Mouse (Mus musculus) megakaryocyte-erythroid progenitor cell, adult 5-6 weeks (primary cell): ENCODE results near the gene Rars. TPM values are rescaled to one million over a fixed set of nuclear protein-coding genes. Genes with fewer than 3 reads are reported as not detected.
"Not testable (repeated sequence)": the region's sequence is repeated elsewhere in the genome, so short reads cannot be mapped to it uniquely, and the experiment has no call there.

Experiments
- ATAC-seq: replicated peaks from 2 replicates; pipeline ENCODE4 v1.8.0; 2016; ENCODE audit warnings: mild to moderate bottlenecking, inconsistent platforms; ENCODE audit not compliant: severe bottlenecking, poor library complexity, low FRiP score, low TSS enrichment
- total RNA-seq, 2 experiments: library from RNA; stranded (forward) in 1 of 2; stranded (reverse) in 1 of 2; fragments of 200-1000, 215-1000 nt in 1 of 2; fragments of >200 nt in 1 of 2; fragmentation: Nextera tagmentation in 1 of 2; gene quantifications; 2 replicates each; pipeline ENCODE4 v1.2.3; 2014 to 2017

Gene Rars
- total RNA-seq, 2 experiments from 2014 or later: 99.7 to 143 TPM

DNA sequence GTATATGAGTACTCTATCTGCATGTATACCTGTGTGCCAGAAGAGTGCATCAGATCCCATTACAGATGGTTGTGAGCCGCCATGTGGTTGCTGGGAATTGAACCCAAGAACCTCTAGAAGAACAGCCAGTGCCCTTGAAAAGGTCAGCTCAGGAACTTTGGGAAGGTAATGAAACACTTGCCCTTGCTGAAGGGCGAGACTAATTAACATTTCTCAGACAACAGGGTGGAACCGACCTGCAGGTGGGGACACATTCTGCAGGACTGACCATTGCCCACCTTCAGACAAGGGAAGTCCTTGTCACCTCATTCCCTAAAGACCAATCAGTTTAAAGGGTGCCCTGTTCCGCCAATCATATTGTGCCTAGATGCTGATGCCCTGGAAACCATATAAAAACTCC lies 6.5 kb upstream of the Rars start:
- not testable (repeated sequence) for ATAC-seq

DNA sequence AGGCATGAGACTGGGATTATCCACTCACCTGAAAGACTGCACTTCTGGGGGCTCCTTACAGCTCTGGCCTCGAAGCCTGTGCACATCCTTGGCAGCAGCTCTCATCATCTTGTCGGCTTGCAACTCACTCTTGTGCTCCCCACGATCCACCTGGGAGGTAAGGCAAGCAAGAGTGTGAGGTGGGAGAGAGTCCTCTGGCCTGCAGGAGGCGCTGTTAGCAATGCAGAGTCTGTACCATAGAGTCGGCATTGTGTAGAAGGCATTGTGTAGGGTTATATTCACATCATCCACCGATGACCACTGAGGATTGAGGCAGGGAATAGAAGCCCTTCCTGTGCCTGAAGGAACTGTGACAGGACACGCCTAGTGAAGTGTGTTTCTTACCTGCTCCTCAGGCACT lies 6.0 kb upstream of the Rars start:
- no peak for ATAC-seq

DNA sequence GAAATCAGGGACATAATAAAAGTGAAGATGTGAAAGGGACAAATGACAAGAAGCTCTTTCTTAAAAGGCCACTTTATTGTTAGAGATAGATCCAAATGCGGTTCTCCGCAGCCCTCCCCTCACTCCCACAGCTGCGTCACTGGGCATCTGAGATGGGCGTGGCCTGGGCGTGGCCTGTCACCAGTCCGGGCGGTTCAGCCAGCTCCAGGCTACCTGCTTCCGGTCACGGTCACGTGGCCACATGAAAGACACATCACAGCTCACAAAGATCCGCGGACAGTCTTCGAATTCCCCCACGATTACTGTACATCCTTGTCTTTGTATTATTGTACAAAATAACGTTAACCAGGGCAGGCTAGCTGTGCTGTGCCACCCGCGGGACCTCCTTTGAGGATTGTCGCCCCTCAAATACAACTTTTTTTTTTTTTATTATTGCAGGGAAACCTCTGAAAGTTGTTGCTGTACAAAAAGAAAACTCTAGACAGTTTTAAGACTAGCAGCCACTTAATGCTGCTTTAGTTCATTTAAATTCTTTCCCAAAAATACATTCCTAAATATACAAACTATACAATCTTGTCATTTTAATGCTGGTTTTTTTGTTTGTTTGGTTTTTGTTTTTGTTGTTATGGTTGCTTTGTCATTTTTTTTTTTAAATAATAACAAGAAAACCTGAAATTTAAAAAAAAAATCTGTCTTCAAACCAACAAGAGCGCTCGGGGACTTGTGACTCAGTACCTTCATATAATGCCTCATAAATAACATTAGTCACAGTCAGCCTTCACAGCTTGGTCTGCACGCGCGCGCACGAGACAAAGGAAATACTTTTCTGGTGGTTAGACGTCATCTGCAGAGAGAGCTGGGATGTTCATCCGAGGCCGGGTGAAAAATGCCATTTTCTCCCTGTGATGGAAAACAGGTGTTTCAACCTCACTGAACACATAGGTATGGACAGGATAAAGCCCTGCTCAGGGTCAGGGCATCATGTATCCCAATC lies 4.3 kb upstream of the Rars start:
- ATAC-seq: peak; percentile 84

DNA sequence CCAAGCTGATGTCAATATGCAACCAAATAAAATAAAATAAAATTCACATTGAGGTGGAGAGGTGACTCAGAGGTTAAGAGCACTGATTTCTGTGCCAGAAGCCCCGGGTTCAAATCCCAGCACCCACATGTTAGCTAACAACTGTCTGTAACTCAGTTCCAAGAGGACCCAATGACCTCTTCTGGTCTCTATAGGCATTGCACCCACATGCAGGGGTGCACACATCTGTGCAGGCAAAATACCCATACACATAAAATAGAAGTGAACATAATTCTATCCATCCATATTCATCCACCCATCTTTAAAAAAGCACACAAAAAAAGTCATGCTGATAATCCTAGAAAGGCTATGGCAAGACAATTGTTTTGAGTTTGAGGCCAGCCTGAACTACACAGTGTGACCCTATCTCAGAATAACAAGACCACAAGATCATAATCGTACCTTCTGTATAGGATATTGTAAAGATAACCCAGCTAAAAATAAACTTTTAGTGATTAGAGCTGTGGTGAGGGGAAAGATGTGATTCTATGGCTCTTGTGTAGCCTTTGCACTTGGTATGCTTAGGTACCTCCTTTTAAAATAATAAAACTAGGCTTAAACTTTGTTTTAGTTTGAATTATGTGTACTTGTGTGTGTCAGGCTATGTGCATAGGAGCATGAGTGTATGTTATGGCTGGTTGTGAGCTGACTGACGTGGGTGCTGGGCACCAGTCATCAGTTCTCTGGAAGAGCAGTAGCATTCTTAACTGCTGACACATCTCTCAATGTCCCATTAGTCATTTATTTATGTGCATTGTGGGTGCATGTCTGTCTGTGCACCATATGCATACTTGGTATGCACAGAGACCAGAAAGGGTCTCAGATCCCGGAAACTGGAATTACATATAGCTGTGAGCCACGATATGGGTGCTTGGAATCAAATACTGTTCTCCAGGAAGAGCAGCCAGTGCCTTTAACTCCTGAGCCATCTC lies 3.1 kb upstream of the Rars start:
- ATAC-seq: no peak

DNA sequence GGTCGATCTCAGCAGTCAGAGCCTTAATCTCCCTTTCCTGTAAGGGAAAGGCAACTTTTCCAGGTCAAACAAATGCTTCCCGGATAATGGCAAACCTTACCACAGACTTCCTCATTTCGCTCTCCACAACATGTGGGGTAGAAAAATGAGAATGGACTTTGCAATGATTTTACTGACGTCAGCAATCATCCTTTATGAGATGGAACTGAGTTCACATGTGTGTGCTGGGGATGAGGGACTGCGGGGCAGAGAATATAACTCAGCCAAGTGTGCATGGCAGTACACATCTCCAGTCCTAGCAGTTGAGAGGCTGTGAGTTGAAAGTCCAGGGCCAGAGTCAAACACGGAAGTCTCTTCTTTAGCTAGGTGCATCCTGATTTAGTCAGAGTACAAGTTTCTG lies 1.0 kb downstream of the Rars start:
- ATAC-seq: no peak

DNA sequence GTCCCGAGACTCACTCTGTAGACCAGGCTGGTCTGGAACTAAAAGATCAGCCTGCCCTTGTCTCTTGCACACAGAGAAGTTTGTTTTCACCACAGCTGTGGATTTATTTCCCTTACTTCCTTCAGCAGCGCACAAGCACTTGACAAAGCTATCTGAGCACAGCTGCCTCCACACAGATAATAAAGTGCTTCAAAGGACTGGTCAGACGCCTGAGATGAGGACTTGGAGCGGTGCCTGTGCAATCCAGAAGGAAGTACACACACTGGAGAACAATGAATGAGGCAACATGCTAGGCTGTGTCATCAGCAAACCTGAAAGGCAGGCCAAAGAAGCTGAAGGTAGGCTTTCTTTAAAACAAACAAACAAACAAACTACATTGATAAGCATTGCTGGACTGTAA lies 2.2 kb downstream of the Rars start:
- ATAC-seq: no peak

DNA sequence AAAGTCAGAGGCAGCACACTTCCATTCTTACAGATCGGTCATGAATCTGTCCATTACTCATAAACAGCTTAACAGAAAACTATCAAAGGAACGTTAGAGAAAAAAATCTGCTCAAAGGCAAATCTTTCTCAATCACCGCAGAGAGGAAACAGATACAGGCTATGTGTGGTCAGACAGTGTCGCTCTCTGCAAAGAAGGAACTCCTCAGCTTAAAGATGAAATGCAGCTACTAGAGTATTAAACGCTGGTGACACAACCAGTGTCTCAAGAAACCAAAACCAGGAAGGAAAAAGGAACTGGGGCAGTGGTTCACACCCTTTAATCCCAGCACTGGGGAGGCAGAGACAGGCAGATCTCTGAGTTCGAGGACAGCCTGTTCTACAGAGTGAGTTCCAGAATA lies 6.6 kb downstream of the Rars start:
- ATAC-seq: no peak

DNA sequence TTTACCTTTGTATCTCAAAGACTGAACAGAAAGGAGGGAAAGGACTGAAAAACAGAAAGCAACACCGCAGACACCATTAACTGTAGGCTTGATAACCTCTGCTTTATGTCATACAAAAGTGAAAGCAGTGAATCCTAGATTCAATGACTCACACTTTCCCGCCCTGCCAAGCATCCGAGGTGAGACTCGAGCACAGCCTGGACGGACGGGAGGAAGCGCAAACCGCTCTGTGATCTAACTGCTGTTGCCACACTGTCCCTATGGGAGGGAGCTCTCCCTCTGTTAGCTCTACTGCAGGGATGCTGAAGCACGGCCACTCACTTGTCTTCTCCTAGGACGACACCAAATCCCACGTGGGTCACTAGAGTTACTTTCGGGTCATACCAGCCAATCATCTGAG lies 18.0 kb downstream of the Rars start:
- ATAC-seq: no peak

DNA sequence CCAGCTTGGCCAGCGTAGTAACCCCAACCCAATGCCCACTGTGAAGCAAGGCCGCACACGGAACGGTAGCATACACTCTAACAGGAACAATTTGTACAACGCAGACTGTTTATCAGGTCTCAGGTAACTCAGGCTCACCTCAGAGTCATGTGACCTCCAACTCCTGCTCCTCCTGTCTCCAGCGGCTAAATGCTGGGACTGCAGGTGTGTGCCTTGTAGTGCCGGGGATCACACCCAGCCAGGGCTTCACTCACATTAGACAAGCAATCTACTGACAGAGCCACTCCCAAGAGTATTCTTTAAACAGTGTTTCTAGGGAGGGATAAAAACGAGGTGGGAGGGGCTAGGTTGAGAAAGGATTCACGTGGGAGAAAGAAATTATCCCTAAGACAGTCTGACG lies 22.8 kb downstream of the Rars start:
- ATAC-seq: no peak

DNA sequence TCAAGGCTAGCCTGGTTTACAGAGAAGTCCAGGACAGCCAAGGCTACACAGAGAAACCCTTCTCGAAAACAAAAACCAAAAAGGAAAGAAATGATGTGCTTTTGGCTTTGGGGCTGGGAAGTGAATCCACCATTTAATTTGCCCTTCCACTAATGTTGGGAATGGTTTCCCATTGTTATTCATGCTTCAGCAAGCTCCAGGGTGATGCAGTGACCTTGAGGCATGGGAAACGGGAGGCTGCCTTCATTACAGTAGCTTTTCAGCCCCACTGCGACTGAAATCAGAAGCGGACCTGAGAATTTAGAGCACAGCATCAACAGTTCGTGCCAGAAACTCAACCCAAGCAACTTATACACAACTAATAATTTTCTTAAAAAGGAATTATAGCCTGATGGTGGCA lies 33.0 kb downstream of the Rars start:
- ATAC-seq: no peak

DNA sequence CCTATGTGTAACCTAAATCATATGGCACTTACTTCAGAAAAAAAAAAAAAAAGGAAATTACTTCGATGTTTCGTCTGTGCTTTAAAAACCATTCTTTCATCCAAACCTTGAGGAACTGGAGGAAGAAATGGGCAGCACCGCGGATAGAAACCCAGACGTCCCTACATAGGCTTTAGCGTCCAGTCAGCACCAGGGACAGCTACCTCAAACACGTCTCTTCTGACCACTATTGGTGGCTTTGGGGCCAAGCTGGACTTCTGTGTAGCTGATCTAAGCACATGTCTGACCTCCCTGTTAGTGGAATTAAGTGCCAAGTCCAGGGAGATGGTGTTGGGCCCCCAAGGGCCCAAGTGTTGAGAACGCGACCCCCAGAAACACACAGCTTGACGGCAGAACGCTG lies 35.4 kb downstream of the Rars start, which contains the start of gene Fbll1:
Gene Fbll1 (minus strand): TSS at position 11 of the 400 bp plus-strand sequence.
- ATAC-seq: peak; percentile 81

DNA sequence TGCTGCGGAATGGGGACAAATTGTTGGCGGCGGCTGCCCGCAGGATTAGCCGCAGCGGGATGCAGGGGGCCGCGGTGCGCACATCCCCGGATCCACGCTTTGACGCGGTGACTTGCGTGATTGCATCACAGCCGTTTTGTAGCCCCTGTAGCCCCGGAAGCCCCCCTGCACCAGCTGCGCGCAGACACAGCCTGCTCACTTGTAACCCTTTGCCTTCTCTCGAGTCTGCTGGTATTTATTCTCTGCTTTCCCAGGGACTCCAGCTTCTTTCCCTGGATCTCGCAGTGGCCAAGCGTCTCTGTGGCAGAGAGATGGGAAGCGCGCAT lies 35.8 kb downstream of the Rars start:
- ATAC-seq: no peak

DNA sequence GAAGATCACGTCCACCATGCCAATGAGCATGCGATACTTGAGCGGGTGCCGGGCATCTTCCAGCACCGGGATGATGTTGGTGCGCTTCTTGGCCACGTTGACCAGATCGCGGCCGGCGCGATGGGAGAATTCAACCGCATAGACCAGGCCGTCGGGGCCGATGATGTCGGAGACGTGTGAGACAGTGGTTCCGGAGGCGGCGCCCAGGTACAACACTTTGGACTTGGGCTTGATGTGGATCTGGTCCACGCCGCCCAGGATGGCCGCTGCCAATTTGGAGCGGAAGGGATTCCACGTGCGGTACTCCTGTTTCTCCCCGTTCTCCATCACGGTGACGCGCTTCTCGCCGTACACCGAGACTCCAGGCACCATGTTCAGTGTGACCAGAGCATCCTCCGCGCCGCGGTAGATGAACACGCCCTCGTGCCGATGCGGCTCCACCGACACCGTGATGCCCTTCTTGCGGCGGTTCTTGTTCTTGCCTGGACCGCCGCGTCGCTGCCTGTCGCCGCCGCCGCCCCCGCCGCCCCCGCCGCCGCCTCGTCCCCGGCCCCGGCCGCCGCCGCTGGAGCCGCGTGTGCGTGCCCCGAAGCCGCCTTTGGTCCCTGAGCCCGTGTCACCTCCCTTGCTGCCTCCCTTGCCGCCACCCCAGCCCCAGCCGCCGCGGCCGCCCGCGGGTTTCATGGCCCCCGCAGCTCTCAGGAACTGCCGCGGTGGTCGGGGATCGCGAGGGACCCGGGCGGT lies 36.4 kb downstream of the Rars start:
- ATAC-seq: no peak

DNA sequence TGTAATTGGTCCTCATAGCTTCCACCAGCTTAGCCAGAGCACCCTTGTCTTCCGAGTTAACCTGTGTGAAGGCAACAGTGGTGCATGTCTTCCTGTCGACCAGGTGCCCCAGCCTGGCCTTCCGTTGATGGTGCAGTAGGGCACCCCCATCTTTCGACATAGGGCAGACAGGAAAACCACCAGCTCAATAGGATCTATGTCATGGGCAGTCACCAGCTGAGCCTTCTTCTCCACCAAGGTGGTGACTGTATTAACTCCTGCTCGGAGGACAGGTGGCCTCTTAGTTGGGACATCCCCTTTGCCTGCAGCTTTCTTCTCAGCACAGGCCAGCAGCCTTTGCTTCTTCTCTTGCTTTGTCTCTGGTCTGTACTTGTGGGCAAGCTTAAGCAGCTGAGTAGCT lies 41.5 kb downstream of the Rars start:
- ATAC-seq: not testable (repeated sequence)

DNA sequence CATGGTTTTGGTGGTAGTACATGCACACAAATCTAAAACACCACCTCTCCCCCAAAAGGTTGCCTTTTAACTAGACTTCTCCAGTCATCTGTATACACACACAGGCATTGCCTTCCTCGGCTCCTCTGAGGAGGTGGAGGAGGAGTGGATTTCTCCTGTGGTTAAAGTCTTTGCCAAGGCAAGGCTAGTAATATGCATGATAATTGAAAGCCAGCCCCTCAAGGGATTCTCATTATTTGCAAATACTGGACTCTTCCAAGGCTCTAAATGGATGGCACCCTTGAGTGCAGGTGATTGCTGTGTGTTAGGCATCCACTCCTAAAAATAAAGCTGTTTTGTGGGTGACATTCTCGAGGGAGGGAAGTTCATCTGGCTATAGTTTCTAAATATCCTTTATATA lies 45.9 kb downstream of the Rars start:
- ATAC-seq: no peak

DNA sequence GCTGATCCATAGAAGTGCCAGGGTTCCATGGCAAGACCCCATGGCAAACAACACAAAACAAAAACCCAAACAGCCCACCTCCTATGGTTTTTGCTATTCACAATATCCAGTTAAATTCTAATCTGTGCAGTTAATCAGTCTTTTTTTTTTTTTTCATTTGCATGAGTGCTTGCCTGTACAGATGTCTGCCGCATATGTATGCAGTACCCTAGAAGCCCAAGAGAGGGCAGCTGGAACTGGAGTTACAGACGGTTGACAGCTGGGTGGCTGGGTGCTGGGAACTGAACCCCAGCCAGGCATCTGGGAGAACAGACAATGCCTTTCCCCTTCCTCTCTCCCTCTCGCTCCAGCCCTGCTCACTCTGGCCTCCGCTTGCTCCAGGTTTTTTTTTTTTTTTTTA lies 49.8 kb downstream of the Rars start:
- ATAC-seq: no peak

DNA sequence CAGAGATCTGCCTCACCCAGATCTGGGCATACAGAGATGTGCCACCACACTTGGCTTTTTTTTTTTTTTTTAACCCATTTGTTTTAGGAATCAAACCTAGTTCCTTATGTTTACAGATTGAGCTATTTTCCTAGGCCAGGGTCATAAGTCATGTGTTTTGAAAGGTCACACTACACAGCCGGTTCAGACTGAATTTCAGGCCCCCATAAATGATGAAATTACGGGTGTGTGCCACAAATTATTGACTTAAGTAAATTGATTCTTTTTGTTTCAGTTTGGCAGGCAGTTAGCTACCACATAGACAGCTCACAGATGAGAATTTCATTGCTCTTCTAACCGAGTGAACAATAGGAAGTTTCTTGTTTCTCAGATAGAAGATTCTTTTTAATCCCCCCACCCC lies 50.3 kb downstream of the Rars start:
- no peak for ATAC-seq

DNA sequence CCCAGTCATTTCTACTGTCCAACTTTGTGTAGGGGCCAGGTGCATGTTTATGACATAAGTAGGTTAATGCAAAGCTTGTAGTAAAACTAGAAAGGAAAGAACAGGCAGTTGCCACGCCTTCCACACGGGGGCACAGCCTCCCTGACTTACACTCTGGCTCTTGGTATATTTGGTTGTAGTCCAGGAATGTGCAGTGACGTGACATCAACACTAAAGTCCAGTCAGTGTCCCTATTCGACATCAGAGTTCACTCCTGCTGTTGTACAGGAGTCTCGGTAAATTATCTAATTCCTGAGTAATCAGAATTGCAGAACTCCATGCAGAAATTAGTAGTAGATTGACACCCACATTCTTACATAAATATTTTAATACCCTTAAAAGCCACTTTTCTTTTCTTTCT lies 51.3 kb downstream of the Rars start:
- ATAC-seq: no peak

DNA sequence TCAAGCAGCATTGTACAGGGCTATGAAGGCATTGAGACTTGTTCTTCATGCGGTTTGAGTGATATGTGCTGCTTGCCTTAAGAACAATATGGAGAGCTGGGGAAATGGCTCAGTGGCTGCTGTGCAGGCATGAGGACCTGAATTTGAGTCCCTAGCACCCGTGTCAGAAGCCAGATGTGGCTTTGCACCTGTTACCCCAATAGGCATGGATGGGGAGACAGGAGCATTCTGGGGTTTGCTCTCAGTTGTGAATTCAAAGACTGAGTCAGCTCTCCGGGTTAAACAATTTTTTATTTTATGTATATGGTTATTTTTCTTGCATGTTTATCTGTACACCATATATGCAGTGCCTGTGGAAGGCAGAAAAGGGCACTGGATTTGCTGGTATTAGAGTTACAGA lies 51.9 kb downstream of the Rars start:
- no peak for ATAC-seq

DNA sequence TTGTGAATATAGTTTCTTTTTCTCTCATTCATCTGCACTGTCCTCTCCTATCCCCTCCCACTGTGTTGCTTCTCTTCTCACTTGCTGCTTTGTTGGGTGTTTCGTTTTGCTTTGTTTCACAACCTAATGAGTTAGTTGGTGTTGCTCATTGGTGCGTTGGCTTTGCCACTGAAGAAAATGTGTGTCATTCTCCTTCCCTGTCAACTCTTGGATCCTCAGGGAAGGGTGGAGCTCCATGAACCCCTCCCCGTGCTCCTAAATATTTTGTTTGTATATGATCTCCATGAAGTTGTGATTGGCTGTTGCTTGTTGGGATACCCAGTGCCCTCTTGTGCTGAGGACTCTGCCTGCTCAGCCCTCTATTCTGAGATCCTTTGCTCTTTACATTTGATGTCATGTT lies 54.0 kb downstream of the Rars start:
- ATAC-seq: no peak
